Mouse (Mus musculus): ENCODE results near the gene Med13l.

Gene Med13l

GRCm38 (mm10) chr5:118655025-118655424 is 94.5 kb downstream of the Med13l start:
- CTCF ChIA-PET, result interaction anchor here (0.6 to 0.8 kb wide), 2 partner anchors 11 to 60 kb away, joined by 3 to 4 read pairs; no protein-coding TSS in a partner anchor

- CTCF ChIA-PET, result interaction anchor here (0.6 to 0.8 kb wide), 2 partner anchors 16 to 60 kb away, joined by 3 to 6 read pairs; no protein-coding TSS in a partner anchor
Measured at GRCm38 (mm10) chr5:118655428-118655827, 94.9 kb downstream of the Med13l start.

- CTCF ChIA-PET, result interaction anchor here (0.6 kb wide), 1 partner anchor 17 kb away, joined by 6 read pairs; no protein-coding TSS in a partner anchor
Measured at GRCm38 (mm10) chr5:118655966-118656365, 95.5 kb downstream of the Med13l start.

- CTCF ChIA-PET, result interaction anchor here (0.6 to 0.7 kb wide), 3 partner anchors 9 to 127 kb away, joined by 3 to 9 read pairs (median 7); no protein-coding TSS in a partner anchor
Measured at GRCm38 (mm10) chr5:118658256-118658837, 97.9 kb downstream of the Med13l start.

GRCm38 (mm10) chr5:118659713-118660112 is 99.2 kb downstream of the Med13l start:
- CTCF ChIA-PET, result no interaction called here

- CTCF ChIA-PET, result no interaction called here
Measured at GRCm38 (mm10) chr5:118661751-118662150, 101.3 kb downstream of the Med13l start.

GRCm38 (mm10) chr5:118663999-118664398 is 103.5 kb downstream of the Med13l start:
- CTCF ChIA-PET, result interaction anchor here (0.7 to 0.9 kb wide), 2 partner anchors 9 to 22 kb away, joined by 3 to 4 read pairs; no protein-coding TSS in a partner anchor

- CTCF ChIA-PET, result no interaction called here
Measured at GRCm38 (mm10) chr5:118665023-118665422, 104.5 kb downstream of the Med13l start.

GRCm38 (mm10) chr5:118666437-118667207 is 106.1 kb downstream of the Med13l start:
- CTCF ChIA-PET, result no interaction called here

- CTCF ChIA-PET, result no interaction called here
Measured at GRCm38 (mm10) chr5:118667863-118668262, 107.4 kb downstream of the Med13l start.

- CTCF ChIA-PET, result no interaction called here
Measured at GRCm38 (mm10) chr5:118668931-118669330, 108.5 kb downstream of the Med13l start.

GRCm38 (mm10) chr5:118672111-118672510 is 111.6 kb downstream of the Med13l start:
- CTCF ChIA-PET, result interaction anchor here (0.8 kb wide), 1 partner anchor 9 kb away, joined by 4 read pairs; no protein-coding TSS in a partner anchor

GRCm38 (mm10) chr5:118673859-118674258 is 113.4 kb downstream of the Med13l start:
- CTCF ChIA-PET, result no interaction called here

GRCm38 (mm10) chr5:118674321-118674720 is 113.8 kb downstream of the Med13l start:
- CTCF ChIA-PET, result no interaction called here

- CTCF ChIA-PET, result no interaction called here
Measured at GRCm38 (mm10) chr5:118675697-118676096, 115.2 kb downstream of the Med13l start.

GRCm38 (mm10) chr5:118676151-118676918 is 115.9 kb downstream of the Med13l start:
- CTCF ChIA-PET, result no interaction called here

- CTCF ChIA-PET, result no interaction called here
Measured at GRCm38 (mm10) chr5:118679283-118679835, 118.9 kb downstream of the Med13l start.

GRCm38 (mm10) chr5:118680853-118681252 is 120.4 kb downstream of the Med13l start:
- CTCF ChIA-PET, result no interaction called here

GRCm38 (mm10) chr5:118682007-118682406 is 121.5 kb downstream of the Med13l start:
- CTCF ChIA-PET, result no interaction called here

- CTCF ChIA-PET, result no interaction called here
Measured at GRCm38 (mm10) chr5:118685145-118685544, 124.7 kb downstream of the Med13l start.

GRCm38 (mm10) chr5:118686021-118686420 is 125.5 kb downstream of the Med13l start:
- CTCF ChIA-PET, result interaction anchor here (0.7 kb wide), 1 partner anchor 22 kb away, joined by 3 read pairs; no protein-coding TSS in a partner anchor

Data from spleen, embryonic (tissue).